Mouse (Mus musculus) heart, embryonic 11.5 days (tissue): ENCODE data around the gene Ebf3. TPM values are rescaled to one million over a fixed set of nuclear protein-coding genes. Genes with fewer than 3 reads are reported as not detected.

ENCODE experiments used
- ATAC-seq: fragments of 200-750 bp; cut with Nextera tagmentation; replicated peaks from 2 replicates; pipeline ENCODE4 v1.8.0; 2017; ENCODE audit warnings: moderate library complexity; ENCODE audit not compliant: insufficient number of reproducible peaks, low FRiP score, low TSS enrichment
- H3K27ac ChIP-seq: fragments of 300-500 bp; sonication (generic); 2 replicates; pipeline ENCODE4 v1.5.1; 2014; ENCODE audit warnings: mild to moderate bottlenecking, low read depth, low read length
- H3K27me3 ChIP-seq: fragments of 300-500 bp; sonication (generic); 2 replicates; pipeline ENCODE4 v1.6.1; 2014; ENCODE audit warnings: mild to moderate bottlenecking, low read length, mixed read lengths; ENCODE audit not compliant: control insufficient read depth, insufficient read depth
- H3K36me3 ChIP-seq: fragments of 300-500 bp; sonication (generic); 2 replicates; pipeline ENCODE4 v1.6.1; 2014; ENCODE audit warnings: mild to moderate bottlenecking, low read length, moderate library complexity, mixed read lengths; ENCODE audit not compliant: control insufficient read depth, insufficient read depth
- H3K4me1 ChIP-seq: fragments of 300-500 bp; sonication (generic); 2 replicates; pipeline ENCODE4 v1.6.1; 2014; ENCODE audit warnings: low read length; ENCODE audit not compliant: control insufficient read depth, insufficient read depth
- H3K4me2 ChIP-seq: fragments of 300-500 bp; sonication (generic); 2 replicates; pipeline ENCODE4 v1.6.1; 2014; ENCODE audit warnings: mild to moderate bottlenecking, moderate library complexity
- H3K4me3 ChIP-seq: fragments of 300-500 bp; sonication (generic); 2 replicates; pipeline ENCODE4 v1.5.1; 2014; ENCODE audit warnings: low read depth, low read length
- H3K9ac ChIP-seq: fragments of 300-500 bp; sonication (generic); 2 replicates; pipeline ENCODE4 v1.6.1; 2014; ENCODE audit warnings: mild to moderate bottlenecking, low read depth, low read length, moderate library complexity
- H3K9me3 ChIP-seq: fragments of 300-500 bp; sonication (generic); replicated peaks from 2 replicates; pipeline ENCODE4 v1.6.1; 2016; ENCODE audit warnings: low read length; ENCODE audit not compliant: control insufficient read depth
- WGBS: fragments of 180-500 bp; shearing (Covaris S2); extraction: QIAGEN DNeasy Blood & Tissue Kit; methylation state at CpG from one replicate; pipeline ENCODE4 v1.1.7; 2014; ENCODE audit not compliant: insufficient replicate concordance; 5-methylcytosine and 5-hydroxymethylcytosine counted together
- polyA plus RNA-seq: library from polyadenylated mRNA; unstranded; fragments of >200 nt; fragmentation: Nextera tagmentation; extraction: Ambion mirVana; gene quantifications from 2 replicates; pipeline ENCODE4 v1.2.1, GENCODE M21; 2014

Gene Ebf3
- polyA plus RNA-seq, 1 experiment from 2014 or later, result 1.6 TPM

DNA sequence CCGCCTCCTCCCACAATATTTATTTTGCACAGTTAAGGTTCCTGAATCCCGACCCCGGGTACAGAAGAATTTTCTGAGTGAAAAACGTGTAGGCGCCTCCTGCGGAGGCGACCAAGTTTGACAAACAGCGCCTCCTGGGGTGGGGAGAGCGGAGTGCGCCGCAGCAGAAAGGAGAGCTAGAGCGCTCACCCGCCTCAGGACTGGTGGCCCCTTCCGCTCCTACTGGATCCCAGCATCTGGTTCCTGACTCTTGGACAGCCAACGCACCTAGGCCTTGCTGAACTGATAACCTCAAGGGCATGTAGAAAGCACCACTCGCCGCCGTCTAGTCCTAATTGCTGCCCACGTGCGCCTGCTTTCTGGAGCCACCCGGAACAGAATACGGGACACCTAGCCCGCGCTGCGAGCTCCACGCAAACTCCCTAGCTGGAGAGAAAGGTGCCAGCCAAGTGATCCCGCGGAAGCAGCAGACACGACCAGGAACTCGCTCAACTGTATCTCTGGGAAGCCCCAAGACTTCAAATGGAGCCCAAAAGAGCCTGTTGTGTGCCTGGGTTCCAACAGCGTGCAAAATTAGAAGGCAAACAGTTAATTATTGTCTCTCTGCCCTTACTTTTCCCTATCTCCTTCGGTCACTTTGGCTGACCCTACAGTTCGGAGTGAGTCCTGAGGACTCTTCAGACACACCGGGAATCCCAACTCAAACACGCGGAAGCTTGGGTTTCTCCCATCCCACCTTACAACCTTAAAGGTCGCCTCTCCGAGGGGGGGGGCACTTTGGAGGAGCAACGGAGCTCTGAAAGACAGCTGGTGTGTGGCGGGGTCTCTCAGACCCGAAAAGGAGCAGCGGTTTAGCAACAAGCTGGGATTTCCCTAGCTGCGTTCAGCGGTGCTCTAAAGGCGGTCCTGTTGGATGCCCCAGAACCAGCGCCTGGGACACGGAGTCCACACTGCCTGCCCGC, 5.0 kb upstream of the Ebf3 start:
- no peak overlapping the region for H3K27ac ChIP-seq
- peaks cover 23% of the 10 kb centered on the region for H3K4me1 ChIP-seq
- H3K4me2 ChIP-seq, result peak overlapping the region; percentile 52
- H3K9me3 ChIP-seq, result no peaks in the 10 kb centered on the region
- ATAC-seq, result no peak
- H3K36me3 ChIP-seq, result no peaks in the 10 kb centered on the region
- H3K9ac ChIP-seq, result no peak overlapping the region
- 0 out of 2 replicates have a peak overlapping the region, but pooled peaks have one; percentile 10 for H3K4me3 ChIP-seq
- H3K27me3 ChIP-seq, result peaks cover 98% of the 10 kb centered on the region
- under 1% methylated on average over 48 of the region's 48 CpGs for WGBS

DNA sequence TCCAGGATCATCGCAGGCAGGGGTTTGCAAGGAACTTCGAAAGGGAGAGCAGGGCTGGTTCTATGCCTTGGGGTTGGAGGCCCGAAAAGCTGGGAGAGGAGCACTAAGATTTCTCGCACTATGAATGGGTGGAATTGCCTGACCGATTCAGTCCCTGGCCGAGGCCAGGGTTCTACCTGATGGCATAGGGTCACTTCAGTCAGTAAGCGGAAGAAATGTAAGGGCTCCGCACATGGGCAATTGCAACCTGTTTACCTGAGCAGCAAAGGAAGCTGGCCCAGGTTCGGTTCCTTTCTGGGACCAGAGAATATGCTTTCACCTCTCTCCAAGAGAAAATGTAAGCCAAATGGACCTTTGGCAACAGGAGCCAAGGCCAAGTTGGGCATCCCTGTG, 4.1 kb upstream of the Ebf3 start:
- H3K27ac ChIP-seq, result no peak overlapping the region
- WGBS, result 5% methylated on average over 9 of the region's 9 CpGs
- peak overlapping the region; percentile 52; the same call in 1 of the 2 replicates for H3K4me2 ChIP-seq
- H3K9me3 ChIP-seq, result no peaks in the 10 kb centered on the region
- no peaks in the 10 kb centered on the region for H3K36me3 ChIP-seq
- H3K4me3 ChIP-seq, result no peak overlapping the region
- no peak overlapping the region for H3K9ac ChIP-seq
- peaks cover 23% of the 10 kb centered on the region for H3K4me1 ChIP-seq
- ATAC-seq, result no peak
- peaks cover 97% of the 10 kb centered on the region for H3K27me3 ChIP-seq

DNA sequence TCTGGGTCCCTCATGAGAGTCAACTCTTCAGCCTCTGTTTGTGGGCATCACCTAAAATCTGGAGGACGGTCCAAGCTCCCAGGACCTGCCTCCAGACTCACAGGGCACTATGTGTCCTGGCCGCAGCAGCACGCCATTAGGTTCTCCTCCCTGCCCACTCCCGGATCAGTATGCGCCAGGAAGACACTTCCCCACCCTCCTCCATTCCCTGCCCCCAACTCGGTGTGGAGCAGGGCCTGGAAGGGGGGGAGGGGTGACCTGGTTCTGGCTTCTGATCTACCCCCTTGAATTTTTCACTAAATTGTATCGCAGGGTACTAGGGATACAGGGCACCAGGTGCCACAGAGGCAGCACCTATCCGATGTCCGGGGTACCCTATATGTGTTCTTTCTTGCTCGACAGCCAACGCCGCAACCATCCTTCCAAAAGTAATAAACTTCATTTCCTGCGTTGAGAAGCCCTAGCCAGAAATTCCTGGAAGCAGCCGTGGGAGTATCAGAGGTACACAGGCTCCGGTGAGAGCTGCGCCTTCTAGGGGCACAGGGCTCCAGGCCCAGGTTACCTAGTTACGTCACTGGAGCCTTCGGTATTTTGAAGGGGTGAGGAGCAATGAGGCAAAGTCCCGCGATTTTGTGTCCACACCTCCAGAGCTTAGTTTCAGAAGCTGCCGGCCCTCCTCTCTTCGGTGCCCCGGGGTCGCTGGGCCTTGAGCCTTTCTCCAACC, 3.6 kb upstream of the Ebf3 start:
- no peak overlapping the region for H3K27ac ChIP-seq
- peaks cover 20% of the 10 kb centered on the region for H3K4me1 ChIP-seq
- H3K27me3 ChIP-seq, result peaks cover 96% of the 10 kb centered on the region
- H3K4me3 ChIP-seq, result peak overlapping the region; percentile 22
- no peaks in the 10 kb centered on the region for H3K36me3 ChIP-seq
- ATAC-seq, result no peak
- no peaks in the 10 kb centered on the region for H3K9me3 ChIP-seq
- H3K9ac ChIP-seq, result no peak overlapping the region
- WGBS, result 2% methylated on average over 24 of the region's 24 CpGs
- H3K4me2 ChIP-seq, result peak overlapping the region; percentile 57

DNA sequence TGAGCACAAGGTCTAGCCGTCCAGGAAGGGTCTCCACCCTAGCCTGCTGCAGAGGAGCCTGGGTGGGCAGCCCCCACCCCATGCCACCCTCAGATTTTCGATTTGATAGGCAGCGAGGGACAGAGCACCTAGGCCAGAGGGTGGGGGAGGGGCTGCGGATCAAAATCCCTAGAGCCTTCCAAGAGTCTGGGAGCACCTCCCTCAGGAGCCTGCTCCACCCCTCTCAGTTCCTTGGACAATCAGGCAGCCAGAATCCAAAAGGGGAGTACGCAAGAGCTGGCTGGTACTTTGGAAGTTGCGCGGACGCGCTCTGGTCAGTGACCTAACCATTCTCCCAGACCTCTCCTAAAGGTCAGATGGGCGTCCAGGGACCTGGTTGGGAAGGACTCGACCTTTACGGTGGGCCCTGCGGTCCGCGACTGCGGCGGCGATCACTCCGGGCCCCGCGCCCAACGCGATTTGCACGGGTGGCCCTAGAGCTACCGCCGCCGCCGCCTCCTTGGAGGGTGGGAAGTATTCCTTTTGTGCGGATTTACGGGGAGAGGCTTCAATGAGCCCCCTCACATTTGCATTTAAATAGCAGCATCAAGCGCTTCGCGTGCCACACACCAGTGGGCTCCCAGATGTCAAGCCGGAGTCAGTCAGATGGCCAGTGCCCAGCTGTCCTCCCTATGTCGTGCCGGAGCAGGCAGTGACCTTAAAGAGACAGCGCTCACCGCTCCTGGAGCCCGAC, 2.8 kb upstream of the Ebf3 start:
- H3K9me3 ChIP-seq, result no peaks in the 10 kb centered on the region
- H3K36me3 ChIP-seq, result no peaks in the 10 kb centered on the region
- H3K27ac ChIP-seq, result no peak overlapping the region
- peaks cover 94% of the 10 kb centered on the region for H3K27me3 ChIP-seq
- peak overlapping the region; percentile 22 for H3K4me3 ChIP-seq
- peaks cover 15% of the 10 kb centered on the region for H3K4me1 ChIP-seq
- no peak overlapping the region for H3K9ac ChIP-seq
- ATAC-seq, result no peak
- under 1% methylated on average over 39 of the region's 39 CpGs for WGBS
- peak overlapping the region; percentile 57 for H3K4me2 ChIP-seq

DNA sequence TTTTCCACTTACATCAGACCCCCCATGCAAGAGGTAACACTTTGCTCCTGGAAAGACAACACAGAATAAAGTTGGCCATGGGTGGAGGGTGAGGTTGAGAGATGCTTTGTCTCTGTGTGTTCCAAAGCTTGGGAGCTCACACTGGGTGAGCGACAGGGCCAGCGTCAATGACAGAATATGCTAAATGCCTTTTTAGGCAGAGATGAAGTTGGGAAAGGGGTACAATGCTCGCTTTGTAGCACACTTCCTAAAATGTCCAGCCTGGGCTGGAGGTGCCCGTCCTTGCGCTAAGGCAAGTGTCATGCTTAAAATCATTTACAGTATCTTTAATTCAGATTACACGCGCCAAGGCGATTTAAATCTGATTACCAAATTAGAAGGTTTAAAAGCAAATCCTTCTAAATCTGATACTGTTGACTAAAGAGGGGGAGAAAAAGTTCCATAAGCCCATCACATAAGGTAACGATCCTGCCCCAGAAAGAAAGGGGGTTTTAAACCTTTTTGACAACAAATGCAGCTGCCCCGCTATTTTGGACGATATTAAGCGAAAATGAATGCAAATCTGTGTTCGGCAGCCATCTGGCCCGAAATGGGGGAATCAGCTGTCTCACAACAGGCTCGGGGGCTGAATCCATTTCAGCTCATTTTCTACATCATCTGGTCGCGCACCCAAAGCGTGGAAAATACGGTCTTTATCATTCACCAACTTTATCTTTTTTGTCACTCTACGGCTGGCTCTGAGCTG, 2.1 kb upstream of the Ebf3 start:
- H3K27me3 ChIP-seq, result peaks cover 91% of the 10 kb centered on the region
- no peak overlapping the region for H3K9ac ChIP-seq
- peaks cover 15% of the 10 kb centered on the region for H3K4me1 ChIP-seq
- no peaks in the 10 kb centered on the region for H3K36me3 ChIP-seq
- 2% methylated on average over 20 of the region's 20 CpGs for WGBS
- peak overlapping the region; percentile 57; the same call in 1 of the 2 replicates for H3K4me2 ChIP-seq
- H3K9me3 ChIP-seq, result no peaks in the 10 kb centered on the region
- no peak overlapping the region for H3K27ac ChIP-seq
- no peak for ATAC-seq
- no peak overlapping the region for H3K4me3 ChIP-seq

DNA sequence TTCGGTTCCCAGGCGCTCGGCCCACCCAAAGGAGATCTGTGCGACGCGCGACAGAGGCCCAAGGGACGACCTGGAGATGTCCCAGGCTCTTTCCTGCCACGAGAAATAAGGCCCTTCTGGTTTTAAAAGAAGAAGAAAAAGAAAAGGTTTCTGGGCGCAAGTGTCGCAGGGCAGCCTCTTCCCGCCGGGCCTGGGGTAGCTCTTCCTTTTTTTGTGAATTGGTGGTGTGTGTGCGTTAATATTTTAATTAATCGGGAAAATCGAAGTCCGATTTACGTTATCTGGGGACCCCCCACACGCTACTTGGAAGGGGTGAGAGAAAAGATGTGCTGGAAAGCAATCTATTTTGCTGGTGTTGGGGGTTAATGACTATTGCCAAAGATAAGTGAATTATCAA, 1.3 kb upstream of the Ebf3 start:
- Histone ChIP-seq H3K27me3 (peaks cover 83% of the 10 kb centered on the region), H3K4me2 (peak overlapping the region; percentile 99), H3K4me3 (peak overlapping the region; percentile 66), H3K36me3 (no peaks in the 10 kb centered on the region), H3K4me1 (peaks cover 10% of the 10 kb centered on the region), H3K27ac (no peak overlapping the region), H3K9me3 (no peaks in the 10 kb centered on the region), H3K9ac (no peak overlapping the region)
- ATAC-seq, result no peak
- 2% methylated on average over 19 of the region's 19 CpGs for WGBS

DNA sequence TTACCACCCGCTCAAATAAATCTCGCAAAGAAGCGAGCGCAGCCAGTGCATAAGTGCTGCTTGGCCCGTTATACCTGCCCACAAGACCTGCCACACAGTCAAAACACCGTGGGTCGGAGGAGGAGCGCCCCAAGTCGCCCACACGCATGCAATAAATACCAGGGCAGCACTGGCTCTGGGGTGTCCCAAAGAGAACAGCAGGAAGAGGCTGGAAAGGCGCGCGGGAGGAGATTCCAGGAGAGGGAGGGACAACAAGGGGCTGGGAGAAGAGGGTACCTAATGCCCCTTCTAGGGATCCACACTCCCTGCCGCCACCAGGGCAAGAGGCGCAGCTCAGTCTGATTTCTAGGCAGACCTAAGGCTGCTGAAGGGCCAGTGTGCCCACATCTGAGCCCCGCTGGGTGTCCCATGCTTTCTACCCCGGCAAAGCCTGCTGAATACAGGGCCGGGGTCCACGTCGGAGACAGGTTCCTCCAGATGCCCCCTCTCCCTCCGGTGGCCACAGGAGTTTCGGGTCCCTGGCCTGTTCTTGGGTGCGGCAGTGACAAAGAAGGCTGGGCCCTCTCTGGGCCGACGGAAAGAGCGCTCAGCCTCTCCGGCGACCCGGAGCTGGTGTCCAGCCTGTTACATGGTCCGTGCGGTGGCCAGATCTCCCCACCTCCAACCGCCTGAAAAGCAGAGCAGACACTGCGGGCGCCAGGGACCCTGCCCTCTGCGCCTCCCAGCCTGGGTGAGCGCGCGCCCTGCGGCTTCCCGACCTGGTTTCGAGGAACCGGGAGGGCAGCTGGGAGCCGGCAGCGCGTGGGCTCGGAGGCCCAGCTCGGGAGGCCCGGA, 682 bp upstream of the Ebf3 start:
- H3K4me1 ChIP-seq, result peaks cover 16% of the 10 kb centered on the region
- 0 out of 2 replicates have a peak, but pooled peaks have one; percentile 3 for ATAC-seq

More for the DNA sequence above, 682 bp upstream of the Ebf3 start:
- no peak overlapping the region for H3K9ac ChIP-seq
- no peaks in the 10 kb centered on the region for H3K9me3 ChIP-seq
- H3K4me2 ChIP-seq, result peak overlapping the region; percentile 99
- H3K27me3 ChIP-seq, result peaks cover 83% of the 10 kb centered on the region
- H3K36me3 ChIP-seq, result no peaks in the 10 kb centered on the region
- peak overlapping the region; percentile 66 for H3K4me3 ChIP-seq
- H3K27ac ChIP-seq, result no peak overlapping the region
- WGBS, result under 1% methylated on average over 48 of the region's 48 CpGs
